Mouse (Mus musculus) thymus, postnatal 4 days (tissue): Measurements from ENCODE around the gene Gm13057.
"Not testable (repeated sequence)": the region's sequence is repeated elsewhere in the genome, so short reads cannot be mapped to it uniquely, and the experiment has no call there.

ENCODE experiments used
- DNase-seq: peaks from one replicate; pipeline ENCODE4 v3.0.0; 2021

Gene Gm13057

DNA sequence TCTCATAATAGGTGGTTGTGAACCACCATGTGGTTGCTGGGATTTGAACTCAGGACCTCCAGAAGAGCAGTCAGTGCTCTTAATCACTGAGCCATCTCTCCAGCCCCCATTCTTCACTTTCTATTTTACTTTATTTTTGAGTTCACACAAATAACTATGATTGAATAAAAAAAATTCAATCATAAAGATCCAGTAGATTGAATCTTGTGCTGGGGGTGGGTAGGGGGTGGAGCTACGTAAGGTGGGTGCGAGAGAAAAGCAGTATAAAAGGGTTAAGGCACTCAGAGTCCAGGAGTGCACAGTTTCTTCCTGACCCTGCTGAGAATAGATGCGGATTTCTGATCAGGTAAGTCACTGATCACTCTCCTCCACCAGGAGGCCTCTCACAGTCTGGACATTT is at the start of gene Gm13057, which contains the start of gene BC080695:
Gene Gm13057, plus strand, starts transcription at position 310 of the 400 bp plus-strand sequence.
Gene BC080695, plus strand, starts transcription at position 301 of the 400 bp plus-strand sequence.
- not testable (repeated sequence) for DNase-seq

GRCm38 (mm10) chr4:143511043-143511442 is 40.5 kb upstream of the Gm13057 start, which contains the start of gene Gm13043:
Gm13043 (plus strand) TSS chr4:143511343.
- no peak for DNase-seq

DNA sequence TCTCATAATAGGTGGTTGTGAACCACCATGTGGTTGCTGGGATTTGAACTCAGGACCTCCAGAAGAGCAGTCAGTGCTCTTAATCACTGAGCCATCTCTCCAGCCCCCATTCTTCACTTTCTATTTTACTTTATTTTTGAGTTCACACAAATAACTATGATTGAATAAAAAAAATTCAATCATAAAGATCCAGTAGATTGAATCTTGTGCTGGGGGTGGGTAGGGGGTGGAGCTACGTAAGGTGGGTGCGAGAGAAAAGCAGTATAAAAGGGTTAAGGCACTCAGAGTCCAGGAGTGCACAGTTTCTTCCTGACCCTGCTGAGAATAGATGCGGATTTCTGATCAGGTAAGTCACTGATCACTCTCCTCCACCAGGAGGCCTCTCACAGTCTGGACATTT is 15.9 kb upstream of the Gm13057 start, which contains the start of gene Gm13040:
Gene Gm13040, plus strand, starts transcription at position 301 of the 400 bp plus-strand sequence.
- DNase-seq: not testable (repeated sequence)
